Mouse (Mus musculus) midbrain, embryonic 11.5 days (tissue): ENCODE results near the gene Hspa1l. TPM values are rescaled to one million over a fixed set of nuclear protein-coding genes. Genes with fewer than 3 reads are reported as not detected.

Experiments
- ATAC-seq: fragments of 200-750 bp; cut with Nextera tagmentation; 2 replicates; pipeline ENCODE4 v1.8.0; 2017; ENCODE audit warnings: moderate TSS enrichment, moderate library complexity; ENCODE audit not compliant: low FRiP score
- DNase-seq: peaks from one replicate; pipeline ENCODE4 v3.0.0; 2015; ENCODE audit warnings: low spot score; ENCODE audit errors: missing footprints
- H3K27ac ChIP-seq: fragments of 300-500 bp; sonication (generic); 2 replicates; pipeline ENCODE4 v1.5.1; 2014; ENCODE audit warnings: low read depth, low read length
- H3K27me3 ChIP-seq: fragments of 300-500 bp; sonication (generic); 2 replicates; pipeline ENCODE4 v1.6.1; 2014; ENCODE audit warnings: mild to moderate bottlenecking, low read length, moderate library complexity, mixed read lengths; ENCODE audit not compliant: control insufficient read depth, insufficient read depth
- H3K36me3 ChIP-seq: fragments of 300-500 bp; sonication (generic); 2 replicates; pipeline ENCODE4 v1.6.1; 2014; ENCODE audit warnings: mild to moderate bottlenecking, low read length, moderate library complexity, mixed read lengths; ENCODE audit not compliant: control insufficient read depth, insufficient read depth
- H3K4me1 ChIP-seq: fragments of 300-500 bp; sonication (generic); 2 replicates; pipeline ENCODE4 v1.6.1; 2014; ENCODE audit warnings: low read length; ENCODE audit not compliant: control insufficient read depth, insufficient read depth
- H3K4me2 ChIP-seq: fragments of 300-500 bp; sonication (generic); 2 replicates; pipeline ENCODE4 v1.6.1; 2014; ENCODE audit warnings: mild to moderate bottlenecking, moderate library complexity
- H3K4me3 ChIP-seq: fragments of 300-500 bp; sonication (generic); 2 replicates; pipeline ENCODE4 v1.5.1; 2014; ENCODE audit warnings: low read depth, low read length
- H3K9ac ChIP-seq: fragments of 300-500 bp; sonication (generic); 2 replicates; pipeline ENCODE4 v1.6.1; 2014; ENCODE audit warnings: low read length
- H3K9me3 ChIP-seq: fragments of 300-500 bp; sonication (generic); 2 replicates; pipeline ENCODE4 v1.6.1; 2016; ENCODE audit warnings: low read length; ENCODE audit not compliant: control insufficient read depth
- WGBS: fragments of 180-500 bp; shearing (Covaris S2); extraction: QIAGEN DNeasy Blood & Tissue Kit; methylation state at CpG from one replicate; pipeline ENCODE4 v1.1.7; 2014; 5-methylcytosine and 5-hydroxymethylcytosine counted together
- polyA plus RNA-seq: library from polyadenylated mRNA; unstranded; fragments of >200 nt; fragmentation: Nextera tagmentation; extraction: Ambion mirVana; gene quantifications from 2 replicates; pipeline ENCODE4 v1.2.1, GENCODE M21; 2014

Gene Hspa1l
- polyA plus RNA-seq, 1 experiment from 2014 or later: 1.4 TPM

DNA sequence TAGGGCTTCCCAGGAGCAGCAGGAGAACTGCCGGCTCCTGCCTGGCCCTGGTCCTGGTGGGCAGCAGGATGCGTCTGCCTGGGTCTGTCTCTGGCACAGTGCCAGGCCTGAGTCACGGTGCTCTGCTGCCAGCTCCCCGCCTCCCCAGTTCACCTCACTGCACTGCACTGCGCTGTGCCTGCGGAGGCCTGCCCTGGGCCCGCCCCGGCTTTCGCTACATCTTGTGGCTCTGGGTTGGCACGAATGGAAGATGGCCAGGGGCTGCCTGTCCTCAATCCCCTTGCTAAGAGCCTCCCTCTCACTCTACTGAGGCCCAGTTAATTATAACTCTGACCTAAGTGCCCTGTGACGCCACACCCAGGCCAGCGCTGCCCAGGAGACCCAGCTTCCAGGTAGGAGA, 43.9 kb downstream of the Hspa1l start, which contains the start of gene Vwa7:
Gene Vwa7, plus strand, starts transcription at position 204 of the 400 bp plus-strand sequence.
- H3K27me3 ChIP-seq: no peaks in the 10 kb centered on the region
- no peak within 1 kb of the TSS for H3K9ac ChIP-seq
- DNase-seq (no peak), ATAC-seq (no peak; the same call in 1 of the 2 replicates)
- H3K9me3 ChIP-seq: no peaks in the 10 kb centered on the region
- peaks cover 36% of the 10 kb centered on the region for H3K36me3 ChIP-seq
- H3K4me1 ChIP-seq: peaks cover 1% of the 10 kb centered on the region
- H3K4me3 ChIP-seq: no peak within 1 kb of the TSS
- H3K4me2 ChIP-seq: no peak within 1 kb of the TSS
- 85% methylated on average over 12 of the region's 12 CpGs for WGBS
- no peak within 1 kb of the TSS for H3K27ac ChIP-seq

DNA sequence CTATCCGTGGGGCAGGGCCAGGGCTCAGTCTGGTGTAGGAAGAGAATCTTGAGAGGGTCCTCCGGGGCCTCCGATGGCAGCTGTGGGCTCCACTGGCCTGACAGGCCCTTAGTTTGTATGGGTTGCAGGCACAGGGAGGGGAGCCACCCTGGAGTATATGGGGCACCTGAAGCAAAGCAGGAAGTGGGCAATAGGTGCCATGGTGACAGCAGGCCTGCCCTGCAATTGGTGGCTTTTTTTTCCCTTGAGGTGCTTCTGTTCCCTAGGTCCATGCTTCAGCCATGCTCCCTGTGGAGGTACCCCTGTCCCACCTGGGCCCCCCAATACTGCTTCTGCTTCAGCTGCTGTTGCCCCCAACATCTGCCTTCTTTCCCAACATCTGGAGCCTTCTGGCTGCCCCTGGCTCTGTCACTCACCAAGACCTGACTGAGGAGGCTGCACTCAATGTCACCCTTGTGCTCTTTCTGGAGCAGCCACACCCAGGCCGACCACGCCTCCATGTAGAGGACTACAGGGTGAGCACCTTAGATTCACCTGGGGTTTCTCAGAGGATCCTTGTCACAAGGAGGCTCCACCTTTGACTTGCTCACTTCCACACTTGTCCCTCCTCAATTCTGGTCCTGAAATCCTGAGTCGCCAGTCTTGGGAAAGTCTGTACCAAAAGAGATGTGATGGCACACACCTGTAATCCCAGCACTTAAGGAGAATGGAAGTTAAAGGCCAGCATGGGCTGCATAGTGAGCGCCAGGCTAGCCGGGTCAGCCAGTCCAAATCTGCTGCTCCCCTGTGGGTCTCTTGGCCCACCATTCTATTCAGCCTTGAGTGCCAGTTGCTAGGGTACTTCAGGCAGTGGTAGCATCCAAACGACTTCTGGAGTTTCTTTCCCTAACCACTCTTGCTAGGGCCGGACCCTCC, 44.5 kb downstream of the Hspa1l start:
- 85% methylated on average over 10 of the region's 10 CpGs for WGBS
- H3K36me3 ChIP-seq: peaks cover 31% of the 10 kb centered on the region
- DNase-seq: no peak
- ATAC-seq: no peak
- H3K4me3 ChIP-seq: no peak overlapping the region
- no peak overlapping the region for H3K27ac ChIP-seq
- peaks cover 6% of the 10 kb centered on the region for H3K4me1 ChIP-seq
- H3K4me2 ChIP-seq: no peak overlapping the region
- H3K9ac ChIP-seq: no peak overlapping the region
- no peaks in the 10 kb centered on the region for H3K9me3 ChIP-seq
- H3K27me3 ChIP-seq: no peaks in the 10 kb centered on the region

DNA sequence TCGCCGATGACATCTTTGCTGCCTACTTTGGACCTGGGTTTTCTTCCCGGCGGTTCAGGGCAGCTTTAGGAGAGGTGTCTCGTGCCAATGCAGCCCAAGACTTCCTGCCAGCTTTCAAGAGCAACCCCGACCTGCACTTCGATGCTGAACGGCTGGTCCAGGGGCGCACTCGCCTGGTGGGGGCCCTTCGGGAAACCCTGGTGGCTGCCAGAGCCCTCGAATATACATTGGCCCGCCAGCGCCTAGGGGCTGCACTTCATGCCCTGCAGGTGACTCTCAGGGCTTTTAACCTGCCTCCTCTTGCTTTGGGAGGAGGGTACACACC, 45.2 kb downstream of the Hspa1l start:
- Histone ChIP-seq H3K9ac (no peak overlapping the region), H3K27me3 (no peaks in the 10 kb centered on the region), H3K36me3 (peaks cover 27% of the 10 kb centered on the region), H3K27ac (no peak overlapping the region), H3K9me3 (no peaks in the 10 kb centered on the region), H3K4me2 (no peak overlapping the region), H3K4me1 (peaks cover 6% of the 10 kb centered on the region), H3K4me3 (no peak overlapping the region)
- no peak for DNase-seq
- ATAC-seq: no peak
- WGBS: 73% methylated on average over 14 of the region's 14 CpGs

DNA sequence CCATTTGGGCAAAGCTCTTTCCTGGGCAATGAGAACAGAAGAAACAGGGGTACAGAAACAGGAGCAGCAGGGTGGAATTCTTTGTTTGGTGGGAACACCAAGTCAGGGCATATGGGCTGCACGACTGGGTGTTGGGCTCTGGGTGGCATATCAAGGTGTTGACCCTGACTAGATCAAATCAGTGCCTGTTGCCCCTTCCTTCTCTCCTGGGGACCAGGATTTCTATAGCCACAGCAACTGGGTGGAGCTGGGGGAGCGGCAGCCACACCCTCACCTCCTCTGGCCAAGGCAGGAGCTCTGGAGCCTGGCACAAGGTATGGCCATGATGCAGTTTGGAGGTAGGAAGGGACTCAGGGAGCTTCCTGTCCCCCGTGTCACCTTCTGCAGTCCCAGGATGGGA, 45.7 kb downstream of the Hspa1l start:
- H3K27ac ChIP-seq: no peak overlapping the region
- H3K4me2 ChIP-seq: no peak overlapping the region
- no peaks in the 10 kb centered on the region for H3K9me3 ChIP-seq
- DNase-seq (no peak), ATAC-seq (no peak)
- H3K9ac ChIP-seq: no peak overlapping the region
- peaks cover 6% of the 10 kb centered on the region for H3K4me1 ChIP-seq
- 73% methylated on average over 3 of the region's 3 CpGs for WGBS
- H3K36me3 ChIP-seq: peaks cover 23% of the 10 kb centered on the region
- no peak overlapping the region for H3K4me3 ChIP-seq
- no peaks in the 10 kb centered on the region for H3K27me3 ChIP-seq

DNA sequence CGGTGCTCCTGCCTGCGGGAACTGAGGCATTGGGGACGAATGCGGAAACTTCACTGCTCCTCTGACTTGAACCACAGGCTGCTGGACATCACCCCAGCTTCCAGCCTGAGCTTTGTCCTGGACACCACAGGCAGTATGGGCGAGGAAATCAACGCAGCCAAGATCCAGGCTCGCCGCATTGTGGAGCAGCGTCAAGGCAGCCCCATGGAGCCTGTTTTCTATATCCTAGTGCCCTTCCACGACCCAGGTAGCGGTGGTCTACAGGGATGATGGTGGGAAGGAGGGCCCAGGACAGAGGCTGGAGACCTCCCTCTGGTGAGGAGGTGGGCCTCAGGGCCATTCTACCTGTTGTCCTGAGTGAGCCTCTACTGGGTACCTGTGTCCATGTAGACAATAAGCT, 47.4 kb downstream of the Hspa1l start:
- DNase-seq (no peak), ATAC-seq (no peak)
- Histone ChIP-seq H3K4me2 (no peak overlapping the region), H3K4me3 (no peak overlapping the region), H3K4me1 (peaks cover 6% of the 10 kb centered on the region), H3K9me3 (no peaks in the 10 kb centered on the region), H3K9ac (no peak overlapping the region), H3K27me3 (no peaks in the 10 kb centered on the region), H3K27ac (no peak overlapping the region), H3K36me3 (peaks cover 5% of the 10 kb centered on the region)
- 84% methylated on average over 11 of the region's 11 CpGs for WGBS

DNA sequence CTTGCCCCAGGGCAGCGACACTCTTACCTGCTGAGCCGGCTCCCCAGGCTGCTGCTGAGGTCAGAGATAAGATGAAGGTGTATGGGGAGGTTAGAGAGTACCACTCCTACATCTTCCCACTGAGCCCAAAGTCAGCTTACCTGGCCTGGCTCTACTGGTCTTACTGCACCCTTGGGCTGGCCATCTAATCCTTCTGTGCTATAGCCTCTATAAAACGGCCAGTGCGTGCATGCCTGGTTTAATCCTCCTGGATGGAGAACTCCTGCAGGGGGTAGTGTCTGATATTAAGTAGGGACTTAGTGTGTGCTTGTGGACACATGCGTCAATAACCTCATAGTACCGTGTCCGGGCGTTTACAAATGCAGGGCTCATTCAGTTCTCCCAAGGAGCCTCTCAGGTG, 48.0 kb downstream of the Hspa1l start:
- Histone ChIP-seq H3K36me3 (peaks cover 3% of the 10 kb centered on the region), H3K4me1 (peaks cover 6% of the 10 kb centered on the region), H3K9ac (no peak overlapping the region), H3K27ac (no peak overlapping the region), H3K9me3 (no peaks in the 10 kb centered on the region), H3K27me3 (no peaks in the 10 kb centered on the region), H3K4me2 (no peak overlapping the region), H3K4me3 (no peak overlapping the region)
- ATAC-seq (no peak), DNase-seq (no peak)
- 82% methylated on average over 8 of the region's 8 CpGs for WGBS

DNA sequence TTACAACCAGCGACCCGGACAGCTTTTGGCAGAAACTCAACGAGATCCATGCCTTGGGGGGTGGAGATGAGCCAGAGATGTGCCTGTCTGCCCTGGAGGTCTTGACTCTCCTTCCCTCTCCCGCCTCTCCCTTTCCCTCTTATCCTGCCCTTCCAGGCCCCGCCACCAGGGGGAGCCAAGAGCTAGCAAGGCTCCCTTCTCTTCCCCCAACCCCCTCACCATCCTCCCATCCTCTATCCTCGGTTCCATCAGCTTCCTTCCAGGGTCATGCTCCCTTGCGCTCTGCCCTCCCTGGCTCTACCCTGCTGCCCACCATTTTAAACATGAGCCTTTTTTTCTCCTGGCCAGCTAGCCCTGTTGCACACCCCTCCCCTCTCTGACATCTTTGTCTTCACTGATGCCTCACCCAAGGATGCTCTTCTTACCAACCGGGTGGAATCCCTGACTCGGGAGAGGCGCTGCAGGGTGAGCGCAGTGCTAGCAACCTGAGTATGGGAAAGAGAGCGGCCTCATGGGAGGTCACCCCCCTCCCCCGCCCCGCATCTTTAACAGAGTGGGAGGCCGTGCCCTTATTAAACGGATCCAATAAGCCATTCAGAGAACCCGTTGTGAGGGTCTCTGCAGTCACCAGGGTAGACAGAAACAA, 48.8 kb downstream of the Hspa1l start:
- no peaks in the 10 kb centered on the region for H3K27me3 ChIP-seq
- H3K4me1 ChIP-seq: peaks cover 6% of the 10 kb centered on the region
- H3K36me3 ChIP-seq: no peaks in the 10 kb centered on the region
- no peak overlapping the region; the same call in 1 of the 2 replicates for H3K27ac ChIP-seq
- DNase-seq (peak; percentile 100), ATAC-seq (peak; percentile 85)
- H3K9me3 ChIP-seq: no peaks in the 10 kb centered on the region
- H3K4me2 ChIP-seq: peak overlapping the region; percentile 30
- H3K9ac ChIP-seq: peak overlapping the region; percentile 6; the same call in 1 of the 2 replicates
- WGBS: 4% methylated on average over 16 of the region's 17 CpGs
- H3K4me3 ChIP-seq: no peak overlapping the region; the same call in 1 of the 2 replicates

DNA sequence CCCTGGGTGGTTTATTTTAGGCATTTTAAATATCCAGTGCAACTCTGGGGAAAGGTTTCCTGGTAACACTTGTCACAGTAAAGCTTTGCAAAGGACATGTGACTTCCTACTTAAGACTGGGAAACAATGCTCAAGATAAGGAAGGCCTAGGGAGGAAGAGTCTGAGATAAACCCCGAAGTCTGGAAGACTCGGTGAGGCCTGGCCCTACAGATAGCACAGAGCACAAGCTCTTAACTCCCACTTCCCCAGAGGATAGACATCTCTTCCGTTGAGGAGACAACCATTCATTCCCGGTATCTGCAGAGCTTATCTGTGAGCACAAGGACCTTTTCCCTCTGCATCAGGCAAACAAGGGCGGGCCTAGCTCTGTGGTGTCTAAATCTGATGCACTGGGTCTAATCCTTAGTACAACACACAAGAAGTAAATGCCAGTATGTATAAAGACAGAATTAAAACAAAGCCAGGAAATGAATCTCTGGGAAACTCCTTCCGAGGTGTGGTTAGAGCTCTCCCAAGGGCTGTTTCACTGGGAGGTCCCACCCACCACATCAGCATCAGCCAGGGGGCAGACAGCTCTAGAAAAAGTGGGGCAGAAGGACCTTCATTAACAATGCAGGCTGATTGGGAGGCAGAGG, 49.5 kb downstream of the Hspa1l start:
- H3K9ac ChIP-seq: no peak overlapping the region
- no peak overlapping the region; the same call in 1 of the 2 replicates for H3K27ac ChIP-seq
- ATAC-seq (no peak; the same call in 1 of the 2 replicates), DNase-seq (no peak)
- WGBS: 52% methylated on average over 6 of the region's 6 CpGs
- H3K4me1 ChIP-seq: peaks cover 6% of the 10 kb centered on the region
- no peak overlapping the region for H3K4me3 ChIP-seq
- H3K4me2 ChIP-seq: no peak overlapping the region
- H3K27me3 ChIP-seq: no peaks in the 10 kb centered on the region
- H3K36me3 ChIP-seq: no peaks in the 10 kb centered on the region
- H3K9me3 ChIP-seq: no peaks in the 10 kb centered on the region
